Mouse (Mus musculus): Measurements from ENCODE around the gene Nmu.

DNA sequence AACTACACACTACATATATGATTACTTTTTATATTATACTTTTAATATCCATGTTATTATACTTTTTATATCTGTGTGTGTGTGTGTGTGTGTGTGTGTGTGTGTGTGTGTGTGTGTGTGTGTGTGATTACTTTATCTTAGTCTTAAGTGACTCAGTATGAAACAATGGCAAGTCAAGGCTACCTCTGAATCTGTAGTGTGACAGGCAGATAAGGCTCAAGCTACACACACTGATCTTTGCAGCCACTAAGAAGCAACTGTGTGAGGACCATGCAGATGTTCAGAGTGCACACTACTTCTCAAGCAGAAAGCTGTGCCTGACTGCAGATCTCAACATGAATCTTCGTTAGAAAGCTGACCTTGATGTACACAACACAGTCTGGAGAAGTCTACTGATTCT lies 79.7 kb downstream of the Nmu start:
- TF ChIP-seq EP300 (IDR thresholded peaks at IDR 0.05; ENCODE audit: low read depth) (no peak), CTCF (IDR thresholded peaks at IDR 0.05; ENCODE audit: low read depth) (no peak)
